Mouse (Mus musculus): ENCODE measurements around the gene Trmo. TPM values are rescaled to one million over a fixed set of nuclear protein-coding genes. Genes with fewer than 3 reads are reported as not detected.

Gene Trmo
- polyA plus RNA-seq, 1 experiment from 2014 or later, result 10.3 TPM

- Histone ChIP-seq H3K36me3 (no peaks in the 10 kb centered on the region), H3K27me3 (replicated peaks) (no peaks in the 10 kb centered on the region), H3K4me1 (0 out of 2 replicates have a peak, but pooled peaks cover 6% of the 10 kb centered on the region), H3K4me2 (replicated peaks) (no peak overlapping the region), H3K27ac (no peak overlapping the region), H3K9ac (no peak overlapping the region), H3K4me3 (no peak overlapping the region), H3K9me3 (no peaks in the 10 kb centered on the region)
- no peak for ATAC-seq (ENCODE audit: low FRiP score, low read depth)
- WGBS, result 16% methylated on average over 12 of the region's 12 CpGs
Observed at GRCm38 (mm10) chr4:46367487-46367959, 21.7 kb downstream of the Trmo start.

GRCm38 (mm10) chr4:46364360-46364759 lies 24.9 kb downstream of the Trmo start:
- 0 out of 2 replicates have a peak, but pooled peaks cover 3% of the 10 kb centered on the region for H3K4me1 ChIP-seq
- no peak overlapping the region for H3K9ac ChIP-seq
- no peak for ATAC-seq (ENCODE audit: low FRiP score, low read depth)
- H3K4me3 ChIP-seq, result no peak overlapping the region
- no peak overlapping the region for H3K4me2 ChIP-seq (replicated peaks)
- WGBS, result 81% methylated on average over 2 of the region's 2 CpGs
- no peak overlapping the region for H3K27ac ChIP-seq
- H3K9me3 ChIP-seq, result no peaks in the 10 kb centered on the region
- no peaks in the 10 kb centered on the region for H3K36me3 ChIP-seq
- no peaks in the 10 kb centered on the region for H3K27me3 ChIP-seq (replicated peaks)

- no peak overlapping the region for H3K9ac ChIP-seq
- ATAC-seq (ENCODE audit: low FRiP score, low read depth), result no peak
- no peaks in the 10 kb centered on the region for H3K4me1 ChIP-seq
- no peaks in the 10 kb centered on the region for H3K9me3 ChIP-seq
- no peaks in the 10 kb centered on the region for H3K36me3 ChIP-seq
- H3K27ac ChIP-seq, result no peak overlapping the region
- no peak overlapping the region for H3K4me3 ChIP-seq
- no peak overlapping the region for H3K4me2 ChIP-seq (replicated peaks)
- peaks cover 4% of the 10 kb centered on the region for H3K27me3 ChIP-seq (replicated peaks)
- 78% methylated on average over 5 of the region's 5 CpGs for WGBS
Observed at GRCm38 (mm10) chr4:46361258-46361657, 28.0 kb downstream of the Trmo start.

GRCm38 (mm10) chr4:46359539-46360253 lies 29.5 kb downstream of the Trmo start:
- H3K27ac ChIP-seq, result no peak overlapping the region
- H3K36me3 ChIP-seq, result no peaks in the 10 kb centered on the region
- WGBS, result 83% methylated on average over 12 of the region's 12 CpGs
- no peaks in the 10 kb centered on the region for H3K9me3 ChIP-seq
- ATAC-seq (ENCODE audit: low FRiP score, low read depth), result no peak
- no peak overlapping the region for H3K4me2 ChIP-seq (replicated peaks)
- H3K9ac ChIP-seq, result no peak overlapping the region
- no peak overlapping the region for H3K4me3 ChIP-seq
- no peaks in the 10 kb centered on the region for H3K4me1 ChIP-seq
- peaks cover 12% of the 10 kb centered on the region for H3K27me3 ChIP-seq (replicated peaks)

GRCm38 (mm10) chr4:46356351-46357133 lies 32.7 kb downstream of the Trmo start:
- no peak overlapping the region for H3K4me3 ChIP-seq
- no peak for ATAC-seq (ENCODE audit: low FRiP score, low read depth)
- no peaks in the 10 kb centered on the region for H3K36me3 ChIP-seq
- no peaks in the 10 kb centered on the region for H3K9me3 ChIP-seq
- no peaks in the 10 kb centered on the region for H3K4me1 ChIP-seq
- H3K27me3 ChIP-seq (replicated peaks), result peaks cover 30% of the 10 kb centered on the region
- no peak overlapping the region for H3K9ac ChIP-seq
- H3K27ac ChIP-seq, result no peak overlapping the region
- H3K4me2 ChIP-seq (replicated peaks), result no peak overlapping the region
- WGBS, result 50% methylated on average over 12 of the region's 12 CpGs

GRCm38 (mm10) chr4:46353045-46353444 lies 36.2 kb downstream of the Trmo start:
- no peak overlapping the region for H3K27ac ChIP-seq
- no peaks in the 10 kb centered on the region for H3K9me3 ChIP-seq
- H3K36me3 ChIP-seq, result no peaks in the 10 kb centered on the region
- H3K4me3 ChIP-seq, result no peak overlapping the region
- WGBS, result 7% methylated on average over 10 of the region's 10 CpGs
- no peak for ATAC-seq (ENCODE audit: low FRiP score, low read depth)
- no peaks in the 10 kb centered on the region for H3K4me1 ChIP-seq
- H3K9ac ChIP-seq, result no peak overlapping the region
- H3K4me2 ChIP-seq (replicated peaks), result no peak overlapping the region
- peaks cover 64% of the 10 kb centered on the region for H3K27me3 ChIP-seq (replicated peaks)

GRCm38 (mm10) chr4:46349530-46349929 lies 39.7 kb downstream of the Trmo start:
- no peak for ATAC-seq (ENCODE audit: low FRiP score, low read depth)
- no peak overlapping the region for H3K9ac ChIP-seq
- H3K4me2 ChIP-seq (replicated peaks), result no peak overlapping the region
- H3K27me3 ChIP-seq (replicated peaks), result peaks cover 86% of the 10 kb centered on the region
- H3K4me3 ChIP-seq, result no peak overlapping the region
- H3K9me3 ChIP-seq, result no peaks in the 10 kb centered on the region
- WGBS, result 45% methylated on average over 5 of the region's 5 CpGs
- peaks cover 4% of the 10 kb centered on the region; the same call in 1 of the 2 replicates for H3K4me1 ChIP-seq
- no peak overlapping the region for H3K27ac ChIP-seq
- H3K36me3 ChIP-seq, result no peaks in the 10 kb centered on the region

GRCm38 (mm10) chr4:46348897-46349296 lies 40.3 kb downstream of the Trmo start:
- Histone ChIP-seq H3K36me3 (no peaks in the 10 kb centered on the region), H3K27ac (no peak overlapping the region), H3K4me1 (peaks cover 10% of the 10 kb centered on the region; the same call in 1 of the 2 replicates), H3K27me3 (replicated peaks) (peaks cover 92% of the 10 kb centered on the region), H3K4me2 (replicated peaks) (no peak overlapping the region), H3K9me3 (no peaks in the 10 kb centered on the region), H3K9ac (no peak overlapping the region), H3K4me3 (no peak overlapping the region)
- WGBS, result 20% methylated on average over 9 of the region's 9 CpGs
- no peak for ATAC-seq (ENCODE audit: low FRiP score, low read depth)

- Histone ChIP-seq H3K4me3 (no peak overlapping the region), H3K27me3 (replicated peaks) (peaks cover 98% of the 10 kb centered on the region), H3K27ac (no peak overlapping the region), H3K4me2 (replicated peaks) (no peak overlapping the region), H3K9me3 (no peaks in the 10 kb centered on the region), H3K9ac (no peak overlapping the region), H3K4me1 (peaks cover 17% of the 10 kb centered on the region), H3K36me3 (no peaks in the 10 kb centered on the region)
- under 1% methylated on average over 41 of the region's 41 CpGs for WGBS
- ATAC-seq (ENCODE audit: low FRiP score, low read depth), result no peak
Observed at GRCm38 (mm10) chr4:46347580-46348515, 41.4 kb downstream of the Trmo start.

- Histone ChIP-seq H3K27me3 (replicated peaks) (peaks cover 98% of the 10 kb centered on the region), H3K4me3 (no peak overlapping the region), H3K36me3 (no peaks in the 10 kb centered on the region), H3K4me2 (replicated peaks) (no peak overlapping the region), H3K4me1 (peaks cover 19% of the 10 kb centered on the region), H3K9ac (no peak overlapping the region), H3K27ac (no peak overlapping the region), H3K9me3 (no peaks in the 10 kb centered on the region)
- no peak for ATAC-seq (ENCODE audit: low FRiP score, low read depth)
- 10% methylated on average over 4 of the region's 4 CpGs for WGBS
Observed at GRCm38 (mm10) chr4:46347141-46347540, 42.1 kb downstream of the Trmo start.

GRCm38 (mm10) chr4:46346221-46346620 lies 43.0 kb downstream of the Trmo start:
- no peak overlapping the region for H3K4me2 ChIP-seq (replicated peaks)
- H3K4me3 ChIP-seq, result no peak overlapping the region
- 24% methylated on average over 6 of the region's 6 CpGs for WGBS
- H3K9ac ChIP-seq, result no peak overlapping the region
- no peak for ATAC-seq (ENCODE audit: low FRiP score, low read depth)
- H3K9me3 ChIP-seq, result no peaks in the 10 kb centered on the region
- no peak overlapping the region for H3K27ac ChIP-seq
- H3K27me3 ChIP-seq (replicated peaks), result peaks cover 98% of the 10 kb centered on the region
- H3K36me3 ChIP-seq, result no peaks in the 10 kb centered on the region
- peaks cover 19% of the 10 kb centered on the region for H3K4me1 ChIP-seq

GRCm38 (mm10) chr4:46345773-46346100 lies 43.5 kb downstream of the Trmo start:
- no peaks in the 10 kb centered on the region for H3K36me3 ChIP-seq
- H3K4me2 ChIP-seq (replicated peaks), result no peak overlapping the region
- no peak for ATAC-seq (ENCODE audit: low FRiP score, low read depth)
- H3K9ac ChIP-seq, result no peak overlapping the region
- no peak overlapping the region for H3K27ac ChIP-seq
- H3K27me3 ChIP-seq (replicated peaks), result peaks cover 98% of the 10 kb centered on the region
- no peak overlapping the region for H3K4me3 ChIP-seq
- 14% methylated on average over 3 of the region's 3 CpGs for WGBS
- H3K4me1 ChIP-seq, result peaks cover 19% of the 10 kb centered on the region
- H3K9me3 ChIP-seq, result no peaks in the 10 kb centered on the region
